Mouse (Mus musculus): Measurements from ENCODE around the gene Maml2.

Maml2 gene

GRCm38 (mm10) chr9:13566154-13566885 is 268.6 kb downstream of the Maml2 start:
- DNase-seq (ENCODE audit: low spot score in 2 of 2) = no peak

GRCm38 (mm10) chr9:13569023-13569422 is 271.3 kb downstream of the Maml2 start:
- no peak for DNase-seq (ENCODE audit: low spot score in 2 of 2)

GRCm38 (mm10) chr9:13572847-13573246 is 275.1 kb downstream of the Maml2 start:
- DNase-seq (ENCODE audit: low spot score in 2 of 2) = no peak

- DNase-seq (ENCODE audit: low spot score in 2 of 2) = no peak
Observed at GRCm38 (mm10) chr9:13574059-13574458, 276.3 kb downstream of the Maml2 start.

- DNase-seq (ENCODE audit: low spot score in 2 of 2) = no peak
Observed at GRCm38 (mm10) chr9:13574913-13575312, 277.2 kb downstream of the Maml2 start.

GRCm38 (mm10) chr9:13577150-13577549 is 279.4 kb downstream of the Maml2 start:
- no peak for DNase-seq (ENCODE audit: low spot score in 2 of 2)

GRCm38 (mm10) chr9:13581184-13581583 is 283.4 kb downstream of the Maml2 start:
- no peak for DNase-seq (ENCODE audit: low spot score in 2 of 2)

- DNase-seq (ENCODE audit: low spot score in 2 of 2) = no peak
Observed at GRCm38 (mm10) chr9:13583952-13584351, 286.2 kb downstream of the Maml2 start.

GRCm38 (mm10) chr9:13584435-13584834 is 286.7 kb downstream of the Maml2 start:
- DNase-seq (ENCODE audit: low spot score in 2 of 2) = no peak

GRCm38 (mm10) chr9:13587085-13587933 is 289.6 kb downstream of the Maml2 start:
- DNase-seq (ENCODE audit: low spot score in 2 of 2) = peak in 1 of 2 experiments; percentile 30

- no peak for DNase-seq (ENCODE audit: low spot score in 2 of 2)
Observed at GRCm38 (mm10) chr9:13588786-13589185, 291.0 kb downstream of the Maml2 start.

- no peak for DNase-seq (ENCODE audit: low spot score in 2 of 2)
Observed at GRCm38 (mm10) chr9:13592701-13593100, 294.9 kb downstream of the Maml2 start.

- no peak for DNase-seq (ENCODE audit: low spot score in 2 of 2)
Observed at GRCm38 (mm10) chr9:13597736-13598135, 300.0 kb downstream of the Maml2 start.

- DNase-seq (ENCODE audit: low spot score in 2 of 2) = no peak
Observed at GRCm38 (mm10) chr9:13598596-13599333, 301.0 kb downstream of the Maml2 start.

GRCm38 (mm10) chr9:13599334-13599614 is 301.5 kb downstream of the Maml2 start:
- DNase-seq (ENCODE audit: low spot score in 2 of 2) = no peak

- DNase-seq (ENCODE audit: low spot score in 2 of 2) = no peak
Observed at GRCm38 (mm10) chr9:13599800-13600199, 302.0 kb downstream of the Maml2 start.

- DNase-seq (ENCODE audit: low spot score in 2 of 2) = no peak
Observed at GRCm38 (mm10) chr9:13601729-13602128, 304.0 kb downstream of the Maml2 start.

- no peak for DNase-seq (ENCODE audit: low spot score in 2 of 2)
Observed at GRCm38 (mm10) chr9:13603533-13604143, 305.9 kb downstream of the Maml2 start.

GRCm38 (mm10) chr9:13607609-13608185 is 309.9 kb downstream of the Maml2 start:
- no peak for DNase-seq (ENCODE audit: low spot score in 2 of 2)

GRCm38 (mm10) chr9:13608532-13609071 is 310.8 kb downstream of the Maml2 start:
- no peak for DNase-seq (ENCODE audit: low spot score in 2 of 2)

- DNase-seq (ENCODE audit: low spot score in 2 of 2) = no peak
Observed at GRCm38 (mm10) chr9:13611561-13611960, 313.8 kb downstream of the Maml2 start.

All from frontal cortex, postnatal 14 days (tissue).